Mouse (Mus musculus): ENCODE measurements around the gene Trio. TPM values are rescaled to one million over a fixed set of nuclear protein-coding genes. Genes with fewer than 3 reads are reported as not detected.

Gene Trio
- polyA plus RNA-seq, 1 experiment from 2014 or later: 8.8 TPM

DNA sequence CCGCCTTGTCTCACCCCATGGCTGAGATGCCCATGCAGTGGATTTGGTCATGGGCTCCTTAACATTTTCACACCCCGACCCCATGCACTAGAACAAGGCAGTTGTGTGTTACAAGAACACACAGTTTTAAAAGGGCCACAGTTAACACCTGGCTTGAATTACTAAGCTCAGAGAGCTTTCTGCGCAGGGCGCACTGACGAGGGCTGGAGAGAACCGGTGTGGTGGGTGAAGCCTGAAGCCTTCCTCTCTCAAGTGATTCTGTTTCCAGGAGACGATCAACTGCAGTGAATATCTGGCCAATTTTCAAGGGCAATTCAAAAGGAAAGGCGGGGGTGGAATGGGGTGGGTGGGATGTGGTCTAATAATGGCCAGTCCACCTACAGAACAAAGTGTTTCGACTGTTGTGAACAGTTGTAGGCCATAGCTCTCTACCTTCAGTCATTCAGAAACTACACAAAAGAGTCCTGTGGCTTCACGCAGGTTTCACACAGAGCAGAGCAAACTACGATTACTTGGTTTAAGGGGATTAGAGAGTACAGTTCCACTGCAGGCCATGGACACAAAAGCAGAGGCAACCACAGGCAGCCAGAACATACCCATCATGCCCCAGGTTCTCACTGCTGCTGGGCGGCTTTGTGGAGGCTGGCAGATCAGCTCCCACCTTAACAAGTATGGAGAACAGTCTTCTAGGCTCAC is 214.7 kb downstream of the Trio start:
- H3K27me3 ChIP-seq (ENCODE audit: control insufficient read depth, insufficient read depth, low read length): no peaks in the 10 kb centered on the region
- H3K36me3 ChIP-seq (ENCODE audit: control insufficient read depth, insufficient read depth, low read length): peaks cover 11% of the 10 kb centered on the region
- ATAC-seq (ENCODE audit: low FRiP score, low TSS enrichment) (no peak), DNase-seq (ENCODE audit: low spot score) (no peak)
- H3K27ac ChIP-seq (replicated peaks): no peak overlapping the region
- H3K9ac ChIP-seq (ENCODE audit: low read length): no peak overlapping the region
- TF ChIP-seq CTCF (IDR thresholded peaks at IDR 0.05; ENCODE audit: low read depth) (no peak), EP300 (optimal IDR thresholded peaks at IDR 0.05) (no peak)
- no peaks in the 10 kb centered on the region for H3K9me3 ChIP-seq (ENCODE audit: control insufficient read depth, low read length)
- no peak overlapping the region for H3K4me2 ChIP-seq (replicated peaks; ENCODE audit: low read depth)
- no peak overlapping the region for H3K4me3 ChIP-seq (ENCODE audit: low read depth, low read length)
- H3K4me1 ChIP-seq (replicated peaks; ENCODE audit: control insufficient read depth, insufficient read depth): 0 out of 2 replicates have a peak, but pooled peaks cover 3% of the 10 kb centered on the region
- 69% methylated on average over 12 of the region's 12 CpGs for WGBS

DNA sequence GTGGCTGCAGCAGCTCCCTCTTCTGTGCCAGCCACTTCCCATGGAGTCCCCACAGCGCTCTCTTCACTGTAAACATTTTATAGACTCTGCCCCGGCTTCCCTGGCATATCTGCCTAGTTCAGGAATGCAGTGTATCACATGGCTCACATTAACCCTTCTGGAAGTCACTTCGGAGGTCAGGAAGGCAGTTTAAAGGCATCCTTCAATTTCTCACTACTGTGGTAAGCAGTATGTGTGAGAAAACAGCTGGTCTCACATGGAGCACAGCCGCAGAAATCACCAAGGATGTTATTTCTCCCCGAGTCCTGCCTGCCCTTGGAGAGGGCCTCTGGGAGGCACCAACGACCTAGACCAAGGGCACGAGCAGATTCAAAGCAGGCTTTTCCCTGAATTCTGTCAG is 215.4 kb downstream of the Trio start:
- H3K27me3 ChIP-seq (ENCODE audit: control insufficient read depth, insufficient read depth, low read length): no peaks in the 10 kb centered on the region
- peak overlapping the region; percentile 30; the same call in 1 of the 2 replicates for H3K27ac ChIP-seq (replicated peaks)
- 44% methylated on average over 7 of the region's 7 CpGs for WGBS
- H3K36me3 ChIP-seq (ENCODE audit: control insufficient read depth, insufficient read depth, low read length): peaks cover 9% of the 10 kb centered on the region; the same call in 1 of the 2 replicates
- H3K4me2 ChIP-seq (replicated peaks; ENCODE audit: low read depth): no peak overlapping the region
- H3K9me3 ChIP-seq (ENCODE audit: control insufficient read depth, low read length): no peaks in the 10 kb centered on the region
- no peak overlapping the region for H3K9ac ChIP-seq (ENCODE audit: low read length)
- 0 out of 2 replicates have a peak, but pooled peaks cover 3% of the 10 kb centered on the region for H3K4me1 ChIP-seq (replicated peaks; ENCODE audit: control insufficient read depth, insufficient read depth)
- no peak for DNase-seq (ENCODE audit: low spot score)
- ATAC-seq (ENCODE audit: low FRiP score, low TSS enrichment): no peak
- TF ChIP-seq EP300 (optimal IDR thresholded peaks at IDR 0.05): no peak
- TF ChIP-seq CTCF (IDR thresholded peaks at IDR 0.05; ENCODE audit: low read depth): no peak
- H3K4me3 ChIP-seq (ENCODE audit: low read depth, low read length): no peak overlapping the region

DNA sequence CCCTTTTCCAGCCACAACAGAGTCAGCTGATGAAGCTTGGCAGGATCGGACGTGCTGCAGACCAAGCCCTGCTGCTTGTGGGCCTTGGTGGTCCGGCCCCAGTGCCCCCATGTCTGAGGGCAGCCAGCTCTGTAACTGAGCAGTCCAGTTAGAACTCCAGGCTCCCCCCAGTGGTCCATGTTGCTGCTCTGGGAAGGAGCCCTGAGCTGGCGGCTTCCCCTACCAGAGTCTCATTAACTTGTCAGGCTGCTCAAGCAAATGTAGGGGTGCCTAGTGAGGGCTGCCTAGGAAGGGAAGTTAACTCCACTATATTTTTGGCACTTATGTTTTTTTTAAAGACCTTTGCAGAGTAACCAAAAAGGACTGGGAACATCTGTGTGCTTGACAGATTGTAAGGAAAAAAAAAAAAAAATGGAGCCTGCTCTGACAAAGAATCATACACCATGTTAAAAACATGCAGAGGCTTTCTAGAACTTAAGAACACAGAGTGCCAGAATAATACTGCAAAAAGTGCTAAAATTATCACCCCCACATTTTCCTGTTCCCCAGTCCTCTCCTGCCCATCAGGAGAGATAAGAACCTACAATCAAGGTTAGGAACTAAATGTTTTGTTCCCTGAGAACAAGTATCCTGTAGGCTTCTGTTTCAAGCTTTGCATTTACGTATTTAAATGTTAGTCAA is 216.9 kb downstream of the Trio start:
- 35% methylated on average over 5 of the region's 5 CpGs for WGBS
- H3K36me3 ChIP-seq (ENCODE audit: control insufficient read depth, insufficient read depth, low read length): peaks cover 9% of the 10 kb centered on the region; the same call in 1 of the 2 replicates
- no peaks in the 10 kb centered on the region for H3K27me3 ChIP-seq (ENCODE audit: control insufficient read depth, insufficient read depth, low read length)
- TF ChIP-seq EP300 (optimal IDR thresholded peaks at IDR 0.05): no peak
- TF ChIP-seq CTCF (IDR thresholded peaks at IDR 0.05; ENCODE audit: low read depth): peak; percentile 70
- ATAC-seq (ENCODE audit: low FRiP score, low TSS enrichment) (peak; percentile 53; the same call in 1 of the 2 replicates), DNase-seq (ENCODE audit: low spot score) (peak; percentile 42)
- H3K9me3 ChIP-seq (ENCODE audit: control insufficient read depth, low read length): no peaks in the 10 kb centered on the region
- peak overlapping the region; percentile 56 for H3K27ac ChIP-seq (replicated peaks)
- H3K9ac ChIP-seq (ENCODE audit: low read length): no peak overlapping the region
- H3K4me2 ChIP-seq (replicated peaks; ENCODE audit: low read depth): no peak overlapping the region
- H3K4me1 ChIP-seq (replicated peaks; ENCODE audit: control insufficient read depth, insufficient read depth): 0 out of 2 replicates have a peak, but pooled peaks cover 3% of the 10 kb centered on the region
- H3K4me3 ChIP-seq (ENCODE audit: low read depth, low read length): no peak overlapping the region

DNA sequence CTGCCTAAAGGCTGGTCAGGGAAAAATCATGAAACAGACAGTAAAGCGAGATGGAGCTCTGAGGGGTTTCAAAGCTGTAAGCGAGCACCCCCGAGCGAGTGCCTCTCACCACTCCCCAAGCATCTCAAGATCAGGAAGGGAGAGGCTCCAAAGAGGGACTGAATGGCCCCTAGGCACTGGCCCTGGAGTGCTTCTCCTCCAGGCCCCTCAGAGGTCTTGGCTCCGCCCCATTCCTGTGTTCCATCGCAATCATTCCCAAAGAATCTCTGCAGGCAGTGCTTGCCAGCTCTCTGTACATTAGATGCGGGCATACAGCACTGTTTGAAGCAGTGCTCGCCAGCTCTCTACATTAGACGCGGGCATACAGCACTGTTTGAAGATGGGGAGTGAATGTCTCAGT is 219.4 kb downstream of the Trio start:
- Histone ChIP-seq H3K4me2 (replicated peaks; ENCODE audit: low read depth) (no peak overlapping the region), H3K36me3 (ENCODE audit: control insufficient read depth, insufficient read depth, low read length) (no peaks in the 10 kb centered on the region), H3K27ac (replicated peaks) (peak overlapping the region; percentile 40; the same call in 1 of the 2 replicates), H3K9me3 (ENCODE audit: control insufficient read depth, low read length) (no peaks in the 10 kb centered on the region), H3K27me3 (ENCODE audit: control insufficient read depth, insufficient read depth, low read length) (no peaks in the 10 kb centered on the region), H3K9ac (ENCODE audit: low read length) (no peak overlapping the region), H3K4me3 (ENCODE audit: low read depth, low read length) (no peak overlapping the region), H3K4me1 (replicated peaks; ENCODE audit: control insufficient read depth, insufficient read depth) (0 out of 2 replicates have a peak, but pooled peaks cover 3% of the 10 kb centered on the region)
- no peak for DNase-seq (ENCODE audit: low spot score)
- TF ChIP-seq CTCF (IDR thresholded peaks at IDR 0.05; ENCODE audit: low read depth): no peak
- TF ChIP-seq EP300 (optimal IDR thresholded peaks at IDR 0.05): no peak
- peak; percentile 43; the same call in 1 of the 2 replicates for ATAC-seq (ENCODE audit: low FRiP score, low TSS enrichment)
- WGBS: 55% methylated on average over 10 of the region's 10 CpGs

DNA sequence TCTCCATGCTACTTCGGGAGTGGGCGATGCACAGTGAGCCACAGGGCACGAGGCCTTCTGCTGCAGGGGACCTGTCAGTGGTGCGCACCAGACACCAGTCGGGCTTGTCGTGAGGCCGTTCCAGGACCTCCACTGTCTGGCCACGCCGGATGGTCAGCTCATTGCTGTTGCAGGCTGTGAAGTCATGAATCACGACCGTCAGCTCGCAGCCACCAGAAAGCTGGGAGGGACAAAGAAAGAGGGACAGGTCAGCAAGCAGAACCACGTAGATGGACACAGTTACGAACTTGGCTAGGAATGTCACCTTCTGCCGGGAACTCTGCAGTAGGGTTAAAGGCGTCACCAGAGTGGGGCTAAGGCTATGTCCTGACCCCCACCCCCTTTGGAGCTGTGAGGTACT is 220.0 kb downstream of the Trio start:
- Histone ChIP-seq H3K36me3 (ENCODE audit: control insufficient read depth, insufficient read depth, low read length) (no peaks in the 10 kb centered on the region), H3K27me3 (ENCODE audit: control insufficient read depth, insufficient read depth, low read length) (no peaks in the 10 kb centered on the region), H3K27ac (replicated peaks) (0 out of 2 replicates have a peak overlapping the region, but pooled peaks have one; percentile 24), H3K4me1 (replicated peaks; ENCODE audit: control insufficient read depth, insufficient read depth) (0 out of 2 replicates have a peak, but pooled peaks cover 3% of the 10 kb centered on the region), H3K4me2 (replicated peaks; ENCODE audit: low read depth) (no peak overlapping the region), H3K9me3 (ENCODE audit: control insufficient read depth, low read length) (no peaks in the 10 kb centered on the region), H3K9ac (ENCODE audit: low read length) (no peak overlapping the region), H3K4me3 (ENCODE audit: low read depth, low read length) (no peak overlapping the region)
- no peak for DNase-seq (ENCODE audit: low spot score)
- 79% methylated on average over 16 of the region's 16 CpGs for WGBS
- no peak for TF ChIP-seq CTCF (IDR thresholded peaks at IDR 0.05; ENCODE audit: low read depth)
- no peak for TF ChIP-seq EP300 (optimal IDR thresholded peaks at IDR 0.05)
- no peak for ATAC-seq (ENCODE audit: low FRiP score, low TSS enrichment)

Data from stomach, postnatal 0 days (tissue).